7 mouse cellular contexts compared by ENCODE assay signal in genomic region chr1:193189771-193190170, GRCm38 (mm10). TPM values are rescaled to one million over a fixed set of nuclear protein-coding genes. Genes with fewer than 3 reads are reported as not detected.
A peak's percentile ranks its signal among the peaks of the same experiment; 100 is the strongest.
DNase-seq lines count a peak whose midpoint lies in the region; ATAC-seq lines count a peak whose summit lies in the region.

No protein-coding gene starts in this region.

- no peaks in the 10 kb centered on the region for H3K36me3 ChIP-seq in lung, embryonic 15.5 days
- no peaks in the 10 kb centered on the region for H3K36me3 ChIP-seq in forebrain, embryonic 12.5 days (replicated peaks)
- no peaks in the 10 kb centered on the region for H3K36me3 ChIP-seq in intestine, embryonic 15.5 days
- no peaks in the 10 kb centered on the region for H3K36me3 ChIP-seq in stomach, embryonic 15.5 days

- H3K9me3 ChIP-seq in lung, embryonic 15.5 days, result no peaks in the 10 kb centered on the region
- H3K9me3 ChIP-seq in forebrain, embryonic 12.5 days, result no peaks in the 10 kb centered on the region
- H3K9me3 ChIP-seq in intestine, embryonic 15.5 days, result no peaks in the 10 kb centered on the region
- no peaks in the 10 kb centered on the region for H3K9me3 ChIP-seq in stomach, embryonic 15.5 days

- H3K4me1 ChIP-seq in lung, embryonic 15.5 days, result peaks cover 26% of the 10 kb centered on the region
- peaks cover 17% of the 10 kb centered on the region for H3K4me1 ChIP-seq in forebrain, embryonic 12.5 days
- peaks cover 26% of the 10 kb centered on the region for H3K4me1 ChIP-seq in intestine, embryonic 15.5 days (replicated peaks)
- H3K4me1 ChIP-seq in stomach, embryonic 15.5 days, result peaks cover 28% of the 10 kb centered on the region

- H3K9ac ChIP-seq in lung, embryonic 15.5 days, result no peak overlapping the region
- no peak overlapping the region for H3K9ac ChIP-seq in forebrain, embryonic 12.5 days
- H3K9ac ChIP-seq in intestine, embryonic 15.5 days, result no peak overlapping the region
- no peak overlapping the region for H3K9ac ChIP-seq in stomach, embryonic 15.5 days

- H3K4me2 ChIP-seq in lung, embryonic 15.5 days, result 0 out of 2 replicates have a peak overlapping the region, but pooled peaks have one; percentile 4
- no peak overlapping the region for H3K4me2 ChIP-seq in forebrain, embryonic 12.5 days
- H3K4me2 ChIP-seq in intestine, embryonic 15.5 days (replicated peaks), result peak overlapping the region; percentile 17; the same call in 1 of the 2 replicates
- H3K4me2 ChIP-seq in stomach, embryonic 15.5 days, result peak overlapping the region; percentile 10; the same call in 1 of the 2 replicates

- ATAC-seq in lung, embryonic 15.5 days (ENCODE audit: borderline replicate concordance, extremely low read depth, low FRiP score, low TSS enrichment), result peak; percentile 12; the same call in 1 of the 2 replicates
- ATAC-seq in forebrain, embryonic 12.5 days (ENCODE audit: low FRiP score), result no peak
- peak; percentile 1; the same call in 1 of the 2 replicates for ATAC-seq in intestine, embryonic 15.5 days
- no peak for ATAC-seq in stomach, embryonic 15.5 days (ENCODE audit: insufficient read depth, low FRiP score, low read depth)

- H3K27me3 ChIP-seq in lung, embryonic 15.5 days, result no peaks in the 10 kb centered on the region
- H3K27me3 ChIP-seq in forebrain, embryonic 12.5 days, result 0 out of 2 replicates have a peak, but pooled peaks cover 3% of the 10 kb centered on the region
- H3K27me3 ChIP-seq in intestine, embryonic 15.5 days (replicated peaks), result no peaks in the 10 kb centered on the region
- no peaks in the 10 kb centered on the region for H3K27me3 ChIP-seq in stomach, embryonic 15.5 days (replicated peaks)

- no peak for DNase-seq in lung, postnatal 36 days
- DNase-seq in T-cell, adult 2 months (ENCODE audit: low spot score), result no peak
- no peak for DNase-seq in adrenal gland, postnatal 25 days

- no peak overlapping the region for H3K4me3 ChIP-seq in lung, embryonic 15.5 days
- H3K4me3 ChIP-seq in forebrain, embryonic 12.5 days (replicated peaks), result no peak overlapping the region
- no peak overlapping the region for H3K4me3 ChIP-seq in intestine, embryonic 15.5 days (replicated peaks)
- no peak overlapping the region for H3K4me3 ChIP-seq in stomach, embryonic 15.5 days (replicated peaks)

- H3K27ac ChIP-seq in lung, embryonic 15.5 days, result peak overlapping the region; percentile 87
- peak overlapping the region; percentile 2; the same call in 1 of the 2 replicates for H3K27ac ChIP-seq in forebrain, embryonic 12.5 days
- peak overlapping the region; percentile 82 for H3K27ac ChIP-seq in intestine, embryonic 15.5 days
- H3K27ac ChIP-seq in stomach, embryonic 15.5 days, result peak overlapping the region; percentile 87

- 38% methylated on average over 3 of the region's 3 CpGs for WGBS in lung, embryonic 15.5 days
- 55% methylated on average over 3 of the region's 3 CpGs for WGBS in forebrain, embryonic 12.5 days
- 37% methylated on average over 3 of the region's 3 CpGs for WGBS in intestine, embryonic 15.5 days
- 32% methylated on average over 3 of the region's 3 CpGs for WGBS in stomach, embryonic 15.5 days

RNA-seq across cellular contexts. Expression of gene Traf3ip3, which starts 11.7 kb away (rescaled TPM):
- 2.9 and 3.8 TPM in 2 replicates for polyA plus RNA-seq in lung, embryonic 15.5 days (2015; fragmentation: Nextera tagmentation; extraction: Ambion mirVana)
- 0.31 and 1.0 TPM in 2 replicates for polyA plus RNA-seq in forebrain, embryonic 12.5 days (2016; fragmentation: Nextera tagmentation; extraction: Ambion mirVana)
- 3.8 and 4.1 TPM in 2 replicates for polyA plus RNA-seq in intestine, embryonic 15.5 days (2015; fragmentation: Nextera tagmentation; extraction: Ambion mirVana)
- 3.9 and 5.6 TPM in 2 replicates for polyA plus RNA-seq in stomach, embryonic 15.5 days (2015; fragmentation: Nextera tagmentation; extraction: Ambion mirVana)
- total RNA-seq in adrenal gland, postnatal 25 days (2021), result 1.5 and 3.4 TPM in 2 replicates

RNA-seq across cellular contexts. Expression of gene Lamb3, which starts 17.7 kb away (rescaled TPM):
- polyA plus RNA-seq in lung, embryonic 15.5 days (2015; fragmentation: Nextera tagmentation; extraction: Ambion mirVana), result 38.1 and 43.9 TPM in 2 replicates
- polyA plus RNA-seq in forebrain, embryonic 12.5 days (2016; fragmentation: Nextera tagmentation; extraction: Ambion mirVana), result 0.31 and 0.77 TPM in 2 replicates
- 3.9 and 4.4 TPM in 2 replicates for polyA plus RNA-seq in intestine, embryonic 15.5 days (2015; fragmentation: Nextera tagmentation; extraction: Ambion mirVana)
- 10.3 and 12.5 TPM in 2 replicates for polyA plus RNA-seq in stomach, embryonic 15.5 days (2015; fragmentation: Nextera tagmentation; extraction: Ambion mirVana)
- total RNA-seq in adrenal gland, postnatal 25 days (2021), result 0.76 and 2.3 TPM in 2 replicates

RNA-seq across cellular contexts. Expression of gene A130010J15Rik, which starts 21.9 kb away (rescaled TPM):
- 13.6 and 14.1 TPM in 2 replicates for polyA plus RNA-seq in lung, embryonic 15.5 days (2015; fragmentation: Nextera tagmentation; extraction: Ambion mirVana)
- polyA plus RNA-seq in forebrain, embryonic 12.5 days (2016; fragmentation: Nextera tagmentation; extraction: Ambion mirVana), result 15.1 and 16.0 TPM in 2 replicates
- 14.1 and 14.3 TPM in 2 replicates for polyA plus RNA-seq in intestine, embryonic 15.5 days (2015; fragmentation: Nextera tagmentation; extraction: Ambion mirVana)
- polyA plus RNA-seq in stomach, embryonic 15.5 days (2015; fragmentation: Nextera tagmentation; extraction: Ambion mirVana), result 14.6 and 16.3 TPM in 2 replicates
- total RNA-seq in adrenal gland, postnatal 25 days (2021), result 1.6 and 4.9 TPM in 2 replicates

RNA-seq across cellular contexts. Expression of gene Irf6, which starts 36.9 kb away (rescaled TPM):
- 14.9 and 15.4 TPM in 2 replicates for polyA plus RNA-seq in lung, embryonic 15.5 days (2015; fragmentation: Nextera tagmentation; extraction: Ambion mirVana)
- polyA plus RNA-seq in forebrain, embryonic 12.5 days (2016; fragmentation: Nextera tagmentation; extraction: Ambion mirVana), result 1.6 and 2.0 TPM in 2 replicates
- polyA plus RNA-seq in intestine, embryonic 15.5 days (2015; fragmentation: Nextera tagmentation; extraction: Ambion mirVana), result 77.3 and 81.9 TPM in 2 replicates
- polyA plus RNA-seq in stomach, embryonic 15.5 days (2015; fragmentation: Nextera tagmentation; extraction: Ambion mirVana), result 56.3 and 56.6 TPM in 2 replicates
- 0.18 and 0.38 TPM in 2 replicates for total RNA-seq in adrenal gland, postnatal 25 days (2021)

RNA-seq across cellular contexts. Expression of gene Diexf, which starts 59.7 kb away (rescaled TPM):
- 7.0 and 7.4 TPM in 2 replicates for polyA plus RNA-seq in lung, embryonic 15.5 days (2015; fragmentation: Nextera tagmentation; extraction: Ambion mirVana)
- polyA plus RNA-seq in forebrain, embryonic 12.5 days (2016; fragmentation: Nextera tagmentation; extraction: Ambion mirVana), result 9.5 and 9.7 TPM in 2 replicates
- 7.5 and 9.7 TPM in 2 replicates for polyA plus RNA-seq in intestine, embryonic 15.5 days (2015; fragmentation: Nextera tagmentation; extraction: Ambion mirVana)
- 6.8 and 8.5 TPM in 2 replicates for polyA plus RNA-seq in stomach, embryonic 15.5 days (2015; fragmentation: Nextera tagmentation; extraction: Ambion mirVana)
- 23.3 and 23.4 TPM in 2 replicates for total RNA-seq in adrenal gland, postnatal 25 days (2021)

Comparison
In these comparisons a context has a peak if more than half of its experiments do, and no peak if none do; other contexts are left out.
1. ATAC-seq: peak in lung, embryonic 15.5 days (single experiment) and intestine, embryonic 15.5 days (single experiment); none in forebrain, embryonic 12.5 days (single experiment) and stomach, embryonic 15.5 days (single experiment).
2. H3K27ac ChIP-seq: peak in every context shown above with its lines; median percentile 87 in lung, embryonic 15.5 days; 87 in stomach, embryonic 15.5 days; 82 in intestine, embryonic 15.5 days; 2 in forebrain, embryonic 12.5 days.